Mouse (Mus musculus) liver, embryonic 14.5 days (tissue): ENCODE data around the gene Rybp. TPM values are rescaled to one million over a fixed set of nuclear protein-coding genes. Genes with fewer than 3 reads are reported as not detected.

Source experiments
- ATAC-seq: fragments of 200-750 bp; cut with Nextera tagmentation; 2 replicates; pipeline ENCODE4 v1.8.0; 2017; ENCODE audit warnings: moderate number of reproducible peaks, mild to moderate bottlenecking, moderate library complexity; ENCODE audit not compliant: insufficient read depth
- DNase-seq, 3 experiments: peaks; one replicate each; pipeline ENCODE4 v3.0.0-alpha.2; 2012 to 2013; ENCODE audit warnings: low read depth in 3 of 3, low spot score in 3 of 3
- H3K27ac ChIP-seq: fragments of 300-500 bp; sonication (generic); 2 replicates; pipeline ENCODE4 v1.5.1; 2014; ENCODE audit warnings: moderate library complexity, mild to moderate bottlenecking, control low read depth, inconsistent platforms
- H3K27me3 ChIP-seq: fragments of 300-500 bp; sonication (generic); 2 replicates; pipeline ENCODE4 v1.6.1; 2014; ENCODE audit warnings: mild to moderate bottlenecking, low read length, moderate library complexity; ENCODE audit not compliant: control insufficient read depth, insufficient read depth
- H3K36me3 ChIP-seq: fragments of 300-500 bp; sonication (generic); replicated peaks from 2 replicates; pipeline ENCODE4 v1.6.1; 2014; ENCODE audit warnings: low read depth; ENCODE audit not compliant: control insufficient read depth, insufficient read depth
- H3K4me1 ChIP-seq, 2 experiments: fragments of 200-500 bp in 1 of 2; fragments of 300-500 bp in 1 of 2; sonication (generic) in 1 of 2; replicated peaks; 2 replicates each; pipeline ENCODE4 v1.6.1; 2012 to 2014; ENCODE audit warnings: antibody characterized with exemption in 1 of 2, inconsistent platforms in 1 of 2, low read length in 1 of 2; ENCODE audit not compliant: control insufficient read depth in 2 of 2, insufficient read depth in 2 of 2
- H3K4me2 ChIP-seq: fragments of 300-500 bp; sonication (generic); 2 replicates; pipeline ENCODE4 v1.6.1; 2014; ENCODE audit warnings: low read depth, mild to moderate bottlenecking, control low read depth, moderate library complexity
- H3K4me3 ChIP-seq, 2 experiments: fragments of 200-500 bp in 1 of 2; fragments of 300-500 bp in 1 of 2; sonication (generic) in 1 of 2; 2 replicates each; pipeline ENCODE4 v1.5.1; 2012 to 2014; ENCODE audit warnings: low read depth in 2 of 2, low read length in 2 of 2, mild to moderate bottlenecking in 2 of 2, control low read depth in 1 of 2, inconsistent platforms in 1 of 2, moderate library complexity in 1 of 2; ENCODE audit not compliant: insufficient read depth in 1 of 2
- H3K9ac ChIP-seq: fragments of 300-500 bp; sonication (generic); replicated peaks from 2 replicates; pipeline ENCODE4 v1.6.1; 2014; ENCODE audit warnings: mild to moderate bottlenecking, control low read depth, moderate library complexity
- H3K9me3 ChIP-seq: fragments of 300-500 bp; sonication (generic); 2 replicates; pipeline ENCODE4 v1.6.1; 2016; ENCODE audit warnings: low read length, mixed read lengths; ENCODE audit not compliant: control insufficient read depth
- CTCF ChIP-seq: IDR thresholded peaks from 2 replicates; pipeline ENCODE4 v1.5.1; 2016; ENCODE audit warnings: antibody characterized with exemption, low read depth, control low read depth
- EP300 ChIP-seq: IDR thresholded peaks from 2 replicates; pipeline ENCODE4 v1.6.1; 2016; ENCODE audit warnings: antibody characterized with exemption, low read depth
- WGBS: fragments of 180-500 bp; shearing (Covaris S2); extraction: QIAGEN DNeasy Blood & Tissue Kit; methylation state at CpG from one replicate; pipeline ENCODE4 v1.1.7; 2014; ENCODE audit not compliant: insufficient replicate concordance; 5-methylcytosine and 5-hydroxymethylcytosine counted together
- polyA plus RNA-seq, 2 experiments: library from polyadenylated mRNA; depleted of rRNA in 1 of 2; stranded (reverse) in 1 of 2; unstranded in 1 of 2; fragments of >200 nt; fragmentation: Nextera tagmentation in 1 of 2; extraction: Ambion mirVana in 1 of 2; gene quantifications; 2 replicates each; pipeline versions ENCODE4 v1.2.1 to v1.2.3; 2012 to 2014

The Rybp gene
- polyA plus RNA-seq, 2 experiments: 3.2 to 10.7 TPM

GRCm38 (mm10) chr6:100220917-100221560, 66.2 kb downstream of the Rybp start:
- no peaks in the 10 kb centered on the region for H3K27me3 ChIP-seq
- H3K4me1 ChIP-seq: no peaks in the 10 kb centered on the region
- TF ChIP-seq CTCF (no peak), EP300 (no peak)
- DNase-seq (no peak), ATAC-seq (no peak)
- no peaks in the 10 kb centered on the region for H3K36me3 ChIP-seq
- no peaks in the 10 kb centered on the region for H3K9me3 ChIP-seq
- no peak overlapping the region for H3K9ac ChIP-seq
- 72% methylated on average over 14 of the region's 14 CpGs for WGBS
- no peak overlapping the region for H3K27ac ChIP-seq
- no peak overlapping the region for H3K4me2 ChIP-seq
- H3K4me3 ChIP-seq: no peak overlapping the region

GRCm38 (mm10) chr6:100219971-100220370, 67.3 kb downstream of the Rybp start:
- H3K9ac ChIP-seq: no peak overlapping the region
- 45% methylated on average over 3 of the region's 3 CpGs for WGBS
- no peaks in the 10 kb centered on the region for H3K27me3 ChIP-seq
- no peaks in the 10 kb centered on the region for H3K36me3 ChIP-seq
- no peaks in the 10 kb centered on the region for H3K9me3 ChIP-seq
- no peak overlapping the region for H3K4me3 ChIP-seq
- ATAC-seq: no peak
- DNase-seq: no peak
- H3K4me1 ChIP-seq: no peaks in the 10 kb centered on the region; a peak in 1 of 4 replicates
- no peak overlapping the region for H3K4me2 ChIP-seq
- no peak for TF ChIP-seq CTCF
- TF ChIP-seq EP300: no peak
- no peak overlapping the region for H3K27ac ChIP-seq

GRCm38 (mm10) chr6:100218541-100219341, 68.5 kb downstream of the Rybp start:
- no peak for DNase-seq
- Histone ChIP-seq H3K36me3 (no peaks in the 10 kb centered on the region), H3K27me3 (no peaks in the 10 kb centered on the region), H3K4me2 (no peak overlapping the region), H3K9me3 (no peaks in the 10 kb centered on the region), H3K4me3 (no peak overlapping the region), H3K27ac (no peak overlapping the region), H3K9ac (no peak overlapping the region), H3K4me1 (peaks cover 0 to 3% of the 10 kb centered on the region in 2 experiments; a peak in 2 of 4 replicates)
- no peak for ATAC-seq
- 67% methylated on average over 13 of the region's 13 CpGs for WGBS
- TF ChIP-seq CTCF (no peak), EP300 (no peak)

- Histone ChIP-seq H3K4me3 (no peak overlapping the region), H3K27me3 (no peaks in the 10 kb centered on the region), H3K4me1 (peaks cover 0 to 5% of the 10 kb centered on the region in 2 experiments; a peak in 2 of 4 replicates), H3K9ac (no peak overlapping the region), H3K36me3 (no peaks in the 10 kb centered on the region), H3K9me3 (no peaks in the 10 kb centered on the region), H3K27ac (no peak overlapping the region), H3K4me2 (no peak overlapping the region)
- TF ChIP-seq CTCF (no peak), EP300 (no peak)
- DNase-seq (no peak), ATAC-seq (no peak)
- 67% methylated on average over 8 of the region's 8 CpGs for WGBS
Observed at GRCm38 (mm10) chr6:100217507-100217906, 69.8 kb downstream of the Rybp start.

- ATAC-seq: no peak
- Histone ChIP-seq H3K27ac (no peak overlapping the region), H3K9me3 (no peaks in the 10 kb centered on the region), H3K4me3 (no peak overlapping the region), H3K9ac (no peak overlapping the region), H3K27me3 (no peaks in the 10 kb centered on the region), H3K4me1 (peaks cover 0 to 5% of the 10 kb centered on the region in 2 experiments; a peak in 2 of 4 replicates), H3K4me2 (no peak overlapping the region), H3K36me3 (no peaks in the 10 kb centered on the region)
- 69% methylated on average over 5 of the region's 5 CpGs for WGBS
- TF ChIP-seq CTCF (no peak), EP300 (no peak)
- DNase-seq: no peak
Observed at GRCm38 (mm10) chr6:100216945-100217344, 70.3 kb downstream of the Rybp start.
